Mouse (Mus musculus) liver, embryonic 14.5 days (tissue): ENCODE results near the gene Chmp2a. TPM values are rescaled to one million over a fixed set of nuclear protein-coding genes. Genes with fewer than 3 reads are reported as not detected.

ENCODE experiments used
- ATAC-seq: fragments of 200-750 bp; cut with Nextera tagmentation; 2 replicates; pipeline ENCODE4 v1.8.0; 2017; ENCODE audit warnings: moderate number of reproducible peaks, mild to moderate bottlenecking, moderate library complexity; ENCODE audit not compliant: insufficient read depth
- DNase-seq, 3 experiments: peaks; one replicate each; pipeline ENCODE4 v3.0.0-alpha.2; 2012 to 2013; ENCODE audit warnings: low read depth in 3 of 3, low spot score in 3 of 3
- H3K27ac ChIP-seq: fragments of 300-500 bp; sonication (generic); 2 replicates; pipeline ENCODE4 v1.5.1; 2014; ENCODE audit warnings: moderate library complexity, mild to moderate bottlenecking, control low read depth, inconsistent platforms
- H3K27me3 ChIP-seq: fragments of 300-500 bp; sonication (generic); 2 replicates; pipeline ENCODE4 v1.6.1; 2014; ENCODE audit warnings: mild to moderate bottlenecking, low read length, moderate library complexity; ENCODE audit not compliant: control insufficient read depth, insufficient read depth
- H3K36me3 ChIP-seq: fragments of 300-500 bp; sonication (generic); replicated peaks from 2 replicates; pipeline ENCODE4 v1.6.1; 2014; ENCODE audit warnings: low read depth; ENCODE audit not compliant: control insufficient read depth, insufficient read depth
- H3K4me1 ChIP-seq, 2 experiments: fragments of 200-500 bp in 1 of 2; fragments of 300-500 bp in 1 of 2; sonication (generic) in 1 of 2; replicated peaks; 2 replicates each; pipeline ENCODE4 v1.6.1; 2012 to 2014; ENCODE audit warnings: antibody characterized with exemption in 1 of 2, inconsistent platforms in 1 of 2, low read length in 1 of 2; ENCODE audit not compliant: control insufficient read depth in 2 of 2, insufficient read depth in 2 of 2
- H3K4me2 ChIP-seq: fragments of 300-500 bp; sonication (generic); 2 replicates; pipeline ENCODE4 v1.6.1; 2014; ENCODE audit warnings: low read depth, mild to moderate bottlenecking, control low read depth, moderate library complexity
- H3K4me3 ChIP-seq, 2 experiments: fragments of 200-500 bp in 1 of 2; fragments of 300-500 bp in 1 of 2; sonication (generic) in 1 of 2; 2 replicates each; pipeline ENCODE4 v1.5.1; 2012 to 2014; ENCODE audit warnings: low read depth in 2 of 2, low read length in 2 of 2, mild to moderate bottlenecking in 2 of 2, control low read depth in 1 of 2, inconsistent platforms in 1 of 2, moderate library complexity in 1 of 2; ENCODE audit not compliant: insufficient read depth in 1 of 2
- H3K9ac ChIP-seq: fragments of 300-500 bp; sonication (generic); replicated peaks from 2 replicates; pipeline ENCODE4 v1.6.1; 2014; ENCODE audit warnings: mild to moderate bottlenecking, control low read depth, moderate library complexity
- H3K9me3 ChIP-seq: fragments of 300-500 bp; sonication (generic); 2 replicates; pipeline ENCODE4 v1.6.1; 2016; ENCODE audit warnings: low read length, mixed read lengths; ENCODE audit not compliant: control insufficient read depth
- CTCF ChIP-seq: IDR thresholded peaks from 2 replicates; pipeline ENCODE4 v1.5.1; 2016; ENCODE audit warnings: antibody characterized with exemption, low read depth, control low read depth
- EP300 ChIP-seq: IDR thresholded peaks from 2 replicates; pipeline ENCODE4 v1.6.1; 2016; ENCODE audit warnings: antibody characterized with exemption, low read depth
- WGBS: fragments of 180-500 bp; shearing (Covaris S2); extraction: QIAGEN DNeasy Blood & Tissue Kit; methylation state at CpG from one replicate; pipeline ENCODE4 v1.1.7; 2014; ENCODE audit not compliant: insufficient replicate concordance; 5-methylcytosine and 5-hydroxymethylcytosine counted together
- polyA plus RNA-seq, 2 experiments: library from polyadenylated mRNA; depleted of rRNA in 1 of 2; stranded (reverse) in 1 of 2; unstranded in 1 of 2; fragments of >200 nt; fragmentation: Nextera tagmentation in 1 of 2; extraction: Ambion mirVana in 1 of 2; gene quantifications; 2 replicates each; pipeline versions ENCODE4 v1.2.1 to v1.2.3; 2012 to 2014

Gene Chmp2a
- polyA plus RNA-seq, 2 experiments: 92.3 to 136 TPM

DNA sequence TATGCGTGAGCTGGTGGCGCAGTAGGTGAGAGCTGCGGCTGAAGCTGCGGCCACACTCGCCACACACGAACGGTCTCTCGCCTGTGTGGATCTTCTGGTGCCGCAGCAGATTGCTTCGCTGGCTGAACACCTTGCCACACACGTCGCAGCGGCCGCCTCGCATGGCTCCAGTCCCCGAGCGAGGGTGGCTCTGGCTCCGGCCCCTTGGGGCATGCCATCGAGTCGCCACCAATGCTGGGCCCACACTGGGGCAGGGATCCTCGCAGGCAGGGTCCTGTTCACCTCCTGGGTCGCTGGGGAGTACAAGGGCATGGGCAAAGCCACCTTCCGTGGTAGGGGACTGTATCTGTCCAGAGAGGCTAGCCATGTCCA lies 9.6 kb upstream of the Chmp2a start:
- Histone ChIP-seq H3K36me3 (no peaks in the 10 kb centered on the region), H3K27ac (no peak overlapping the region), H3K4me3 (peak overlapping the region in 1 of 2 experiments; percentile 42; a peak in 2 of 4 replicates), H3K27me3 (peaks cover 31% of the 10 kb centered on the region), H3K4me1 (peaks cover 2 to 3% of the 10 kb centered on the region in 2 experiments; a peak in 3 of 4 replicates), H3K4me2 (peak overlapping the region; percentile 65), H3K9me3 (no peaks in the 10 kb centered on the region), H3K9ac (no peak overlapping the region)
- DNase-seq (no peak), ATAC-seq (no peak)
- TF ChIP-seq CTCF: no peak
- TF ChIP-seq EP300: no peak
- WGBS: 3% methylated on average over 23 of the region's 23 CpGs

GRCm38 (mm10) chr7:13043445-13044253 lies 9.0 kb upstream of the Chmp2a start:
- no peak overlapping the region for H3K9ac ChIP-seq
- H3K4me2 ChIP-seq: peak overlapping the region; percentile 65
- peak overlapping the region; percentile 1 to 42; a peak in 2 of 4 replicates for H3K4me3 ChIP-seq
- DNase-seq (no peak), ATAC-seq (no peak)
- no peaks in the 10 kb centered on the region for H3K9me3 ChIP-seq
- H3K27me3 ChIP-seq: peaks cover 31% of the 10 kb centered on the region
- 6% methylated on average over 88 of the region's 88 CpGs for WGBS
- no peak overlapping the region for H3K27ac ChIP-seq
- peaks cover 6 to 9% of the 10 kb centered on the region in 2 experiments for H3K4me1 ChIP-seq
- H3K36me3 ChIP-seq: no peaks in the 10 kb centered on the region
- TF ChIP-seq EP300: no peak
- TF ChIP-seq CTCF: no peak

- TF ChIP-seq CTCF: no peak
- no peak for TF ChIP-seq EP300
- no peak overlapping the region for H3K4me3 ChIP-seq
- 38% methylated on average over 16 of the region's 16 CpGs for WGBS
- H3K27me3 ChIP-seq: peaks cover 31% of the 10 kb centered on the region
- ATAC-seq (no peak), DNase-seq (no peak)
- no peaks in the 10 kb centered on the region for H3K9me3 ChIP-seq
- H3K9ac ChIP-seq: no peak overlapping the region
- H3K4me2 ChIP-seq: no peak overlapping the region
- H3K27ac ChIP-seq: no peak overlapping the region
- no peaks in the 10 kb centered on the region for H3K36me3 ChIP-seq
- H3K4me1 ChIP-seq: peaks cover 7 to 11% of the 10 kb centered on the region in 2 experiments
Measured at GRCm38 (mm10) chr7:13043120-13043444, 8.5 kb upstream of the Chmp2a start.

DNA sequence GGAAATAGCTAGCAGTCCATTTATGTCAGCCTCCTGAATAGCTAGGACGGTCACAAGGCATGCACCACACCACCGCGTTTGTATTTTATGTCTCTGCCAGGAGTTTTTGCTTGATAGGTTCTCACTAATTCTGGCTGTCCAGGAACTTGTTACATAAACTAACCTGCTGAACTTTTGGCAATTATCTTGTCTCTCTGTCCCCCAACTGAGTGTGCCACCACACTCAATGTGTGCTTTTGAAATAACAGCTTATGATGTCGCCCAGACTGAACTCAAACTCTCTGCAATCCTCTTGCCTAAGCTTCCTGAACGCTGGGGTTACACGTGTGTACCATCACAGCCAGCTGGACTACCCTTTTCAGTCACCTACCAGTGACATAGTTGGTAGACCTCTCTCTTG lies 7.9 kb upstream of the Chmp2a start:
- no peak overlapping the region for H3K4me2 ChIP-seq
- peaks cover 7 to 11% of the 10 kb centered on the region in 2 experiments for H3K4me1 ChIP-seq
- ATAC-seq: no peak
- no peak overlapping the region for H3K9ac ChIP-seq
- WGBS: 56% methylated on average over 6 of the region's 6 CpGs
- TF ChIP-seq EP300 (no peak), CTCF (no peak)
- no peaks in the 10 kb centered on the region for H3K9me3 ChIP-seq
- H3K36me3 ChIP-seq: no peaks in the 10 kb centered on the region
- no peak overlapping the region for H3K27ac ChIP-seq
- no peak overlapping the region for H3K4me3 ChIP-seq
- DNase-seq: no peak
- H3K27me3 ChIP-seq: peaks cover 31% of the 10 kb centered on the region

GRCm38 (mm10) chr7:13041256-13041655 lies 6.6 kb upstream of the Chmp2a start:
- peaks cover 11 to 17% of the 10 kb centered on the region in 2 experiments for H3K4me1 ChIP-seq
- TF ChIP-seq EP300: no peak
- TF ChIP-seq CTCF: no peak
- H3K27me3 ChIP-seq: peaks cover 31% of the 10 kb centered on the region
- no peak overlapping the region for H3K27ac ChIP-seq
- DNase-seq: no peak
- peaks cover 2% of the 10 kb centered on the region for H3K36me3 ChIP-seq
- no peak overlapping the region for H3K9ac ChIP-seq
- 54% methylated on average over 1 of the region's 1 CpGs for WGBS
- no peaks in the 10 kb centered on the region for H3K9me3 ChIP-seq
- no peak for ATAC-seq
- H3K4me2 ChIP-seq: no peak overlapping the region
- no peak overlapping the region for H3K4me3 ChIP-seq
